Mouse (Mus musculus) forebrain, embryonic 14.5 days (tissue): Measurements from ENCODE around the gene Acap3. TPM values are rescaled to one million over a fixed set of nuclear protein-coding genes. Genes with fewer than 3 reads are reported as not detected.

ENCODE experiments used
- ATAC-seq: fragments of 200-750 bp; cut with Nextera tagmentation; 2 replicates; pipeline ENCODE4 v1.8.0; 2017; ENCODE audit warnings: mild to moderate bottlenecking, moderate library complexity
- DNase-seq: peaks from one replicate; pipeline ENCODE4 v3.0.0-alpha.2; 2015; ENCODE audit warnings: low spot score
- H3K27ac ChIP-seq: fragments of 300-500 bp; sonication (generic); 2 replicates; pipeline ENCODE4 v1.5.1; 2014; ENCODE audit warnings: low read depth, mild to moderate bottlenecking, control low read depth, low read length, moderate library complexity
- H3K27me3 ChIP-seq: fragments of 300-500 bp; sonication (generic); replicated peaks from 2 replicates; pipeline ENCODE4 v1.6.1; 2014; ENCODE audit warnings: low read length, control low read depth, mixed read lengths; ENCODE audit not compliant: control insufficient read depth, insufficient read depth
- H3K36me3 ChIP-seq: fragments of 300-500 bp; sonication (generic); 2 replicates; pipeline ENCODE4 v1.6.1; 2014; ENCODE audit warnings: low read length, control low read depth; ENCODE audit not compliant: control insufficient read depth, insufficient read depth
- H3K4me1 ChIP-seq: fragments of 300-500 bp; sonication (generic); 2 replicates; pipeline ENCODE4 v1.6.1; 2014; ENCODE audit warnings: antibody characterized with exemption, low read length, control low read depth; ENCODE audit not compliant: control insufficient read depth, insufficient read depth
- H3K4me2 ChIP-seq: fragments of 300-500 bp; sonication (generic); 2 replicates; pipeline ENCODE4 v1.6.1; 2014; ENCODE audit warnings: mild to moderate bottlenecking, control low read depth, low read length
- H3K4me3 ChIP-seq: fragments of 300-500 bp; sonication (generic); 2 replicates; pipeline ENCODE4 v1.5.1; 2014; ENCODE audit warnings: low read depth, low read length, control low read depth
- H3K9ac ChIP-seq: fragments of 300-500 bp; sonication (generic); 2 replicates; pipeline ENCODE4 v1.6.1; 2014; ENCODE audit warnings: mild to moderate bottlenecking, low read length, control low read depth, moderate library complexity
- H3K9me3 ChIP-seq: fragments of 300-500 bp; sonication (generic); replicated peaks from 2 replicates; pipeline ENCODE4 v1.6.1; 2016; ENCODE audit warnings: low read length, control low read depth, mixed read lengths; ENCODE audit not compliant: control insufficient read depth
- WGBS: fragments of 180-500 bp; shearing (Covaris S2); extraction: QIAGEN DNeasy Blood & Tissue Kit; methylation state at CpG from one replicate; pipeline ENCODE4 v1.1.7; 2014; 5-methylcytosine and 5-hydroxymethylcytosine counted together
- polyA plus RNA-seq: library from polyadenylated mRNA; unstranded; fragments of >200 nt; fragmentation: Nextera tagmentation; extraction: Ambion mirVana; gene quantifications from 2 replicates; pipeline ENCODE4 v1.2.1, GENCODE M21; 2014

Gene Acap3
- polyA plus RNA-seq, 1 experiment from 2014 or later, result 60.5 TPM

- Histone ChIP-seq H3K9ac (peak overlapping the region; percentile 95), H3K4me2 (peak overlapping the region; percentile 97), H3K9me3 (no peaks in the 10 kb centered on the region), H3K4me1 (peaks cover 38% of the 10 kb centered on the region), H3K36me3 (peaks cover 42% of the 10 kb centered on the region), H3K4me3 (peak overlapping the region; percentile 98), H3K27me3 (no peaks in the 10 kb centered on the region), H3K27ac (peak overlapping the region; percentile 99)
- peak; percentile 43 for DNase-seq
- 6% methylated on average over 35 of the region's 37 CpGs for WGBS
- ATAC-seq, result peak; percentile 44
These were observed 1.0 kb downstream of the Acap3 start for GRCm38 (mm10) chr4:155892438-155893211.

- 82% methylated on average over 7 of the region's 8 CpGs for WGBS
- no peaks in the 10 kb centered on the region for H3K27me3 ChIP-seq
- no peak for ATAC-seq
- no peak for DNase-seq
- peaks cover 38% of the 10 kb centered on the region for H3K4me1 ChIP-seq
- H3K4me2 ChIP-seq, result peak overlapping the region; percentile 97
- H3K36me3 ChIP-seq, result peaks cover 39% of the 10 kb centered on the region
- peak overlapping the region; percentile 98 for H3K4me3 ChIP-seq
- no peak overlapping the region for H3K27ac ChIP-seq
- no peaks in the 10 kb centered on the region for H3K9me3 ChIP-seq
- peak overlapping the region; percentile 95 for H3K9ac ChIP-seq
These were observed 1.6 kb downstream of the Acap3 start for GRCm38 (mm10) chr4:155893212-155893690.

GRCm38 (mm10) chr4:155894311-155894881, 2.8 kb downstream of the Acap3 start:
- Histone ChIP-seq H3K27ac (no peak overlapping the region), H3K4me2 (peak overlapping the region; percentile 97), H3K27me3 (no peaks in the 10 kb centered on the region), H3K4me3 (peak overlapping the region; percentile 98), H3K9ac (peak overlapping the region; percentile 95), H3K9me3 (no peaks in the 10 kb centered on the region), H3K36me3 (peaks cover 39% of the 10 kb centered on the region), H3K4me1 (peaks cover 38% of the 10 kb centered on the region)
- DNase-seq (peak; percentile 13), ATAC-seq (no peak)
- WGBS, result 35% methylated on average over 8 of the region's 8 CpGs

GRCm38 (mm10) chr4:155895216-155895615, 3.6 kb downstream of the Acap3 start:
- H3K27me3 ChIP-seq, result no peaks in the 10 kb centered on the region
- WGBS, result 35% methylated on average over 6 of the region's 6 CpGs
- no peaks in the 10 kb centered on the region for H3K9me3 ChIP-seq
- H3K9ac ChIP-seq, result peak overlapping the region; percentile 95
- ATAC-seq (no peak), DNase-seq (peak; percentile 77)
- 0 out of 2 replicates have a peak overlapping the region, but pooled peaks have one; percentile 55 for H3K27ac ChIP-seq
- H3K36me3 ChIP-seq, result peaks cover 41% of the 10 kb centered on the region
- peak overlapping the region; percentile 97 for H3K4me2 ChIP-seq
- peaks cover 37% of the 10 kb centered on the region for H3K4me1 ChIP-seq
- H3K4me3 ChIP-seq, result peak overlapping the region; percentile 16; the same call in 1 of the 2 replicates

- peaks cover 31% of the 10 kb centered on the region for H3K4me1 ChIP-seq
- 0 out of 2 replicates have a peak overlapping the region, but pooled peaks have one; percentile 95 for H3K9ac ChIP-seq
- peak overlapping the region; percentile 97; the same call in 1 of the 2 replicates for H3K4me2 ChIP-seq
- peaks cover 46% of the 10 kb centered on the region for H3K36me3 ChIP-seq
- no peak overlapping the region for H3K4me3 ChIP-seq
- no peak for ATAC-seq
- no peak for DNase-seq
- no peaks in the 10 kb centered on the region for H3K9me3 ChIP-seq
- no peaks in the 10 kb centered on the region for H3K27me3 ChIP-seq
- WGBS, result 93% methylated on average over 4 of the region's 4 CpGs
- H3K27ac ChIP-seq, result no peak overlapping the region
These were observed 4.2 kb downstream of the Acap3 start for GRCm38 (mm10) chr4:155895826-155896225.

- Histone ChIP-seq H3K27me3 (no peaks in the 10 kb centered on the region), H3K9me3 (no peaks in the 10 kb centered on the region), H3K4me1 (peaks cover 28% of the 10 kb centered on the region), H3K9ac (no peak overlapping the region), H3K27ac (no peak overlapping the region), H3K36me3 (peaks cover 53% of the 10 kb centered on the region), H3K4me2 (no peak overlapping the region), H3K4me3 (no peak overlapping the region)
- no peak for DNase-seq
- ATAC-seq, result no peak
- WGBS, result 99% methylated on average over 12 of the region's 12 CpGs
These were observed 4.8 kb downstream of the Acap3 start for GRCm38 (mm10) chr4:155896461-155896860.

GRCm38 (mm10) chr4:155898318-155898717, 6.7 kb downstream of the Acap3 start:
- H3K9me3 ChIP-seq, result no peaks in the 10 kb centered on the region
- H3K27ac ChIP-seq, result no peak overlapping the region
- no peaks in the 10 kb centered on the region for H3K27me3 ChIP-seq
- H3K36me3 ChIP-seq, result peaks cover 71% of the 10 kb centered on the region
- H3K4me2 ChIP-seq, result no peak overlapping the region
- H3K4me3 ChIP-seq, result no peak overlapping the region
- 94% methylated on average over 2 of the region's 2 CpGs for WGBS
- ATAC-seq (no peak), DNase-seq (no peak)
- H3K4me1 ChIP-seq, result peaks cover 24% of the 10 kb centered on the region
- no peak overlapping the region for H3K9ac ChIP-seq

- no peak for ATAC-seq
- Histone ChIP-seq H3K36me3 (peaks cover 82% of the 10 kb centered on the region), H3K27ac (no peak overlapping the region), H3K4me3 (no peak overlapping the region), H3K4me2 (no peak overlapping the region), H3K9ac (no peak overlapping the region), H3K4me1 (peaks cover 14% of the 10 kb centered on the region), H3K9me3 (no peaks in the 10 kb centered on the region), H3K27me3 (no peaks in the 10 kb centered on the region)
- no peak for DNase-seq
- WGBS, result 96% methylated on average over 7 of the region's 7 CpGs
These were observed 7.7 kb downstream of the Acap3 start for GRCm38 (mm10) chr4:155899355-155899754.

- Histone ChIP-seq H3K27ac (no peak overlapping the region), H3K4me3 (no peak overlapping the region), H3K27me3 (no peaks in the 10 kb centered on the region), H3K4me2 (no peak overlapping the region), H3K4me1 (no peaks in the 10 kb centered on the region), H3K36me3 (peaks cover 94% of the 10 kb centered on the region), H3K9me3 (no peaks in the 10 kb centered on the region), H3K9ac (no peak overlapping the region)
- 69% methylated on average over 3 of the region's 3 CpGs for WGBS
- peak; percentile 14 for DNase-seq
- no peak for ATAC-seq
These were observed 9.6 kb downstream of the Acap3 start for GRCm38 (mm10) chr4:155901205-155901604.
